Mouse (Mus musculus): Measurements from ENCODE around the gene Cdh18.

DNA sequence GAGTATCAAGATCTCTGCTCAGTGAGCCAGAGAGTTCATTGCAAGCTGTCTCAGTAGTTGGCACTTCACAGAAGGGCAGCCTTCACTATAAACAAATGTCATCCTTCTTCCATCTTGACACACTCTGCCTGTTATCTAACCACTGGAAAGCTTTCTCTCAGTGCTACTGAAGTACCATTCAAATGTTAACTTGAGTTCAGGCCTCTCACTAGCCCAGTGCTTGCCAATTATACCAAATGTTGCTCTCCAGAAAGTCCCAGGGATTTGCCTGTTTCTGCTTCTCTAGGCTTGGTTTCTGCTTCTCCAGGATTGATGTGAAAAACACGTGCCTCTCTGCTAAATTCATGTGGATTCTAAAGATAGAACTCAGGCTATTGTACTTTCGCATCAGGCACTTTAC, 681.8 kb downstream of the Cdh18 start:
- TF ChIP-seq TAL1 (IDR thresholded peaks at IDR 0.05; ENCODE audit: low read length) (no peak), GATA1 (IDR thresholded peaks at IDR 0.05; ENCODE audit: low read length) (no peak)
